Mouse (Mus musculus) gastrocnemius, postnatal 36 days (tissue): ENCODE data around the gene Nptx1. TPM values are rescaled to one million over a fixed set of nuclear protein-coding genes. Genes with fewer than 3 reads are reported as not detected.

Source experiments
- DNase-seq, 2 experiments: peaks; one replicate each; pipeline ENCODE4 v3.0.0; 2022
- intact Hi-C: fragments of 180-260 bp; cut with DNase I; formaldehyde crosslinking; loops from one replicate; pipeline ENCODE4 v1.15.1; 2025
- total RNA-seq, 2 experiments: library from RNA; stranded (reverse); gene quantifications; 2 replicates each; pipeline ENCODE4 v1.2.3; 2021

The Nptx1 gene
- total RNA-seq, 2 experiments from 2014 or later, result 0.10 TPM; not detected in 1

DNA sequence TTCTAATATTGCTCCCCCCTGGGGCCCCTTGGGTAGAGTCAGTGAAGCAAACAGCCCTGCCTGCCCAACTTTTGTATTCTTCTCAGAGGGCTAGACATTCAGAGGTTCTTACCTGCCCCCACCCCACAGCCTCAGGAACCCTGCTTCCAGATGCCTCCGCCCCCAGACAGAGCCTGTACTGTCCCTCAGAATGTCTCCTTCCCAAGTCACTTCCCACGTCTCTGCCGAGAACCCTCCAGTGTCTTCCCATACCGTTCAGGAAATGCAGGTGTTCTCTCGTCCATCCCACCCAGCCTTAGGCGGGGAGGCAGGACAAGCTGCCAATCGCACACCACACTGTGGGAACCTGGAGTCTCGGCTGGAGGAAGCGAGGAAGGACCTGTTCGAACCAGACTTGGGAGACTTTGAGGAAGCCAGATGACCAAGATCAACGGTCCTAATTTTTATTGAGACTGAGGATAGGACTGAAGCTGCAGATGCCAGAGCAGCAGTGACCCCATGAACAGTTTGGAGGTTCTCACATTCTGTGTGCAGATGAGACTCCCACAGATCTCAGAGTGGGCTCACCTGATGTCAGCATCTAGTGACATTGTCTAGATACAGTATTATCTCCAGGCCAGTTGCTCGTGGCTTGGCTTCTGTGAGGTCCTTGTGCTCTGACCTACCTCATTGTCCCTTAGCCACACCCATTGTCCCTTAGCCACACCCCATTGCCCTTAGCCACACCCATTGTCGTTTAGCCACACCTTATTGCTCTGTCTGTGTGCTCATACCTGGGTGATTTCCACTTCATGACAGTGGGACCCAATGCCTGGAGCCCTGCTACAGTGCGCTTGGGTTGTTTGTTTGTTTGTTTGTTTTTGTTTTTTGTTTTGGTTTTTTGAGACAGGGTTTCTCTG is 21.2 kb downstream of the Nptx1 start:
- no peak for DNase-seq
- intact Hi-C loops, result no loop called here

DNA sequence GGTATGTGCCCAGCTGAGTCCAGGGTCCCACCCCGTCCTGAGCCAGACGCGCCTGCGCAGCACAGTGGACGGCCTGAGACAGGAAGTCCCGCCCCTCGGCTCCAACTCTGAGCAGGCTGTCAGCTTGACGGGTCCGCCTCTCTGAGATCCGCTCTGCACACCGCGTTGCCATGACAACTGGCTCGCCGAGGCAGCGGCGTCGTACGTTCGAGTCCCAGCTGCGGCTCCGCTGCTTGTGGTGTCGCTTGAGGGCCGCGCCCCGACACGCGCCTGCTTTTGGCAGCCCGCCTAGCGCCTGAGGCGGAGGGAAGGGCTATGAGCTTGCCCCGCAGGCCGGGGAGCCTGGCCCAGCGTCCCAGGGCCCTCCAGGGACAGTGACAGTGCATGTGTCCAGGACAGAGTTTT is 23.0 kb downstream of the Nptx1 start:
- intact Hi-C loops, result no loop called here
- peak; percentile 68 to 82 for DNase-seq

GRCm38 (mm10) chr11:119523392-119523791 is 24.2 kb downstream of the Nptx1 start:
- intact Hi-C loops, result no loop called here
- no peak for DNase-seq

GRCm38 (mm10) chr11:119522779-119523178 is 24.8 kb downstream of the Nptx1 start:
- DNase-seq, result no peak
- intact Hi-C loops, result no loop called here

DNA sequence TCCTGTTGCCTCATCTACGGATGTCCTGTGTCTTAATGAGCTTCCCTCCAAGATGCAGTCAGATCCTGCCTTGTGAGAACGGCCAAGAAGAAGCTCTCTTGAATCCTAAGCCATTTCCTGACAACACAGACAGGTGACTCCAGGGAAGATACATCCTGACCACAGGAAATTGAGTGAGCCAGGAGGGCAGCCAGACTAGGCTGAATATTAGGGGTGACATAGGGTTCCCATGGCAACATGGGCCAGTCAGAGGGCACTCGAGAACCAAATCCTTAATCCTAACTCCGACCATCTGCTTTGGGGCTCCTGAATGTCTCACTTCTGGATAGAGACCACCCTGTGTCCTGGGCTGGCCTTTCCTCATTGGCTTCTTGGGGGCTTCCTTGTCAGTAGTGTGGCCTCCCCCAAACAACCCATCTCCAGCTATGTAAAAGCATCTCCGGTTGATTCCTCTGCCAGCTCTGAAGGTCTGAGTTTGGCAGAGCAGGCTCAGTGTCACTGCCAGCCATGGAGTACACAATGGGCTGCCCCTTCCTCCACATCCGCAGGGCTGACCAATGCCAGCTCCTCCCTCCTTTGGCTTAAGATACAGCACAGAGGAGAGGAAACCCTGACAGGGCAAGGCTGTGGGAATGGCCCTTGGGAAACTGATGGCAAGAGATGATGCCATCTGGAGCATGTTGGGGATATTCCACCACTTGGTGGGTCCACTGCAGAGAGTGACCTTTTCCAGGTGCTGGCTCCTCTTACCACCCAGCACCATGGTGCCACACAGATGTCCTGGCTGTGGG is 25.4 kb downstream of the Nptx1 start:
- intact Hi-C loops, result no loop called here
- DNase-seq, result no peak

DNA sequence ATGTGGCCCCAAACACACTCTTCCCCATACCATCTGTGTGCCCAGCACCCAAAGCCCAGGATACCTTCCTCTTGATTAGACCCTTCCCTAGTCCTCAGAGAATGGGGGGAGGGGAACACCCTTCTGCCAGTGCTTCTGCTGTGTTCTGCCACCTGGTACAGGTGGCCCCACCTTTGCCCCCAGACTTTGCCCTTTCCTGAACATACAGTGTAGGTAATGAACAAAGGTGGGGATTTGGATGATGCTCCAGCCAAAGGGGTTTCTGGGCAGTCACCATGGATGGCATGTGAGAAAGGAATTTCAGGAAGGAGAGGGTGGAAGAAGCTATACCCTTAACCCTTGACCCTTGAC is 26.9 kb downstream of the Nptx1 start:
- intact Hi-C loops, result no loop called here
- DNase-seq, result no peak

DNA sequence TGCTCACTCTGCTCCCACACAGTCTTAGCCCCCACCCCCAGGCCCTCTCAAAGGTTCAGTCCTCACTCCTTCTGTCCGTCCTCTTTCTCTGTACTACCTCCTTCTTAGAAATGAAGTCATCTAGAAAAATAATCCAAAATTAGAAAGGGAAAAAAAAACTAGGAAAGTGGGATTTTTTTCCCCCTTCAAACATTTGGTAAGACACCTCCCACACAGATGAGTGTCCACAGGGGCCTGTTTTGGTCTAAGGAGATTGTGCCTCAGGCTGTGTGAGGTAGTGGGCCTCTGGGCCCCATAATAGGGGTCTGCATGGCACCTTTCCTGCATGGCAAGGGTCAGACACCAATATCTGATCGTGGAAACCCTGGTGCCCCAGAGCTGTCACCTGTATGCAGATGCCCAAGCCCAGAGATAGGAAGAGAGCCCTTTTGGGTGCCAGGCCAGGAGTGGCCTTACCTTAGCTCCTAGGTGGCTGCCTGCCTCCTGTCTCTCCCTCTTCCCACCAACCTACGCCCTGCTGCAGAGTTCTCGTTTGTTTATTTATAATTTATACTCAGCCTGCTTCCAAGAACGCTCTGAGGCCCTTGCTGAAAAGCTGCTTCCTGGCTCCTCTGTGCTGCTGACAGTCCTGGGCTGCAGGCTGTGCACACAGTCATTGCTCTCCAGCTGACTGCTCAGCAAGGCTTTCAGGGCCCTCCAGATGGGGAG is 27.4 kb downstream of the Nptx1 start:
- intact Hi-C loops, result no loop called here
- no peak for DNase-seq

DNA sequence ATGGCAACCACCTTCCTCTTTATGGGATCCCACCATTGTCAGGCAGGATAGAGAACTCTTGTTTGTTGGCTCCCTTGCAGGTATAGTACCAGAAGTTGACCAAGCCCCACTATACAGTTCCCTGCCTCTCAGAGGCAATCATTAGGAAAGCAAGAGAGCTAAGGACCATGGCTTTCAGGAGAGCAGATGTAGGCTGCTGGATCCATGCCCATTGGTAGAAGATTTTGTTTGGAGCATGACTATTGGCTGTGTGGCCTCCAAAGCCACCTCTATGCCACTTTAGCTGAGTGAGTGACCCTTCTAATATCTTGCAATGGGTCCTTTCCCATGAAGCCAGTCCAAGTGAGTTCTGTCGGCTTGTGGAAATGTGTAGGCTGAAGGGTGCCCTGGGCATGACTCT is 28.2 kb downstream of the Nptx1 start:
- DNase-seq, result no peak
- intact Hi-C loops, result no loop called here

GRCm38 (mm10) chr11:119516677-119517361 is 30.7 kb downstream of the Nptx1 start:
- intact Hi-C loops, result no loop called here

DNA sequence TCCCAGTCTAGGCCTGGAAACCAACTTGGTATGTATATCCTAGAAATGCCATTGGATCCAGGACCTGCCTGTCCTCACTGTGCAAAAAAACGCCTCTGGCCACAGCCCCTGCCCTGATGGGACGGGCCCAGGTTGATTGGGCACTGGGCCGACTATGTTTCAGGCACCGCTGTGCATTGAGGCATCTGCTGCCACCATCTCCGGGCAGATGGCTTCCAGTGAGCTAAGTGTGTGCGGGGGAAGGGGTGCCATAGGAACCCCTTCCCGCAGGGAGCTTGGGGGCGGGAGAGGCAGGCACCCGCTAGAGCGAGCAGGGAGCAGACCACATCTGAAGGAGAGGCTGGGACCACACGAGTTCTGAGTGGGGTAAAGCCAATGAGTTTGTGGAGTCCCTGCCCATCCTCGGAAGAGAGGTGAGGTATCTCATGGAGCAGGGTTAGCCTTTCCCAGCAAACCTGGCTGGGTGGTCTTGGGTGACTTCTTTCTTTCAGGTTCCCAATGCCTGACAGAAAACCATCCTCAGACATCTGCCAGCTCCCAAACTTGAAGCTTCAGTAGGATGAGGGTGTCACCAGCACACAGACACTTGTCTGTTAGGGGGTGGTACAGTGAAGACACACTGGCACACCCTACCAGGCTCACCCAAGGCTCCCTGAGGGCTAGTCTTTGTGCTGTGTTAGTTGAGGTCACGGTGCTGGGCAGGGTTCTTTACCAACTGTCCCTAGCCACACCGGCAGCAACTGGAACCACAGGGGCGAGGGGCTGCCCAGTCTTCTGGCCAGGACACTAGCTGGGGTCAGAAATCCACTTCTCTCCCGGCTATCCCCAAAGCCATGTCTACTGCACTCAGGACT is 31.5 kb downstream of the Nptx1 start:
- intact Hi-C loops, result no loop called here
- DNase-seq, result no peak

More at GRCm38 (mm10) chr11:119516677-119517361, 30.7 kb downstream of the Nptx1 start:
- DNase-seq, result no peak

DNA sequence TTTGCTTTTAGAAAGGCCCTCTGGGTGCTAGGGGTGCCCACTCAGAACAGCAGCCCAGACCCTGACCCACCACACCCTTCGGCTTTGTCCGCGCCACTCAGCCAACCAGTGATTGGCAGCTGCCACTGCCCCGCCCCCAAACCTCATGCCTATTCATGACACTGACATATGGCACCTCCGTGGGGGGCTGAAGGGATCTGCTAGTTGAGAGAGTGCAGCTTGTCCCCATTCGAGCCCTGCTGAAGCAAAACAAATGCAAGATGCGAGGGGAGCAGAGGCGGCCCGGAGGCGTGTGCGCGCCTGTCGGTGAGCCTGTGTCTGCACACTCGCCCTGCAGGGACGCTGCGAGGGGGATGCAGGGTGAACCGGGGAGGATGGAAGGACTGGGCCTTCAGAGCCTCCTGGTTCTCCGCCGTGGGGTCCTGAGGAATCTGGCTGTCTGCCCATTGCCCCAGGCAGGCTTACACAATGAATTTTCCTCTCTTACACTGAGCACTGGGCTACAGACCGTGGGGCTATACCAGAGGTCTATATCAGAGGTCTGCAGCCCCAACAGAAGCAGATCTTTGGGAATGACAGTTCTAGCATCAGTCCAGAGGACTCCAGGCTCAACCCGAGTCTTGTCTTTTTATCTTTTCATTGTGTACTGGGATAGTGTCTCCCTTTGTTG is 32.5 kb downstream of the Nptx1 start:
- DNase-seq, result no peak
- intact Hi-C loops, result no loop called here

DNA sequence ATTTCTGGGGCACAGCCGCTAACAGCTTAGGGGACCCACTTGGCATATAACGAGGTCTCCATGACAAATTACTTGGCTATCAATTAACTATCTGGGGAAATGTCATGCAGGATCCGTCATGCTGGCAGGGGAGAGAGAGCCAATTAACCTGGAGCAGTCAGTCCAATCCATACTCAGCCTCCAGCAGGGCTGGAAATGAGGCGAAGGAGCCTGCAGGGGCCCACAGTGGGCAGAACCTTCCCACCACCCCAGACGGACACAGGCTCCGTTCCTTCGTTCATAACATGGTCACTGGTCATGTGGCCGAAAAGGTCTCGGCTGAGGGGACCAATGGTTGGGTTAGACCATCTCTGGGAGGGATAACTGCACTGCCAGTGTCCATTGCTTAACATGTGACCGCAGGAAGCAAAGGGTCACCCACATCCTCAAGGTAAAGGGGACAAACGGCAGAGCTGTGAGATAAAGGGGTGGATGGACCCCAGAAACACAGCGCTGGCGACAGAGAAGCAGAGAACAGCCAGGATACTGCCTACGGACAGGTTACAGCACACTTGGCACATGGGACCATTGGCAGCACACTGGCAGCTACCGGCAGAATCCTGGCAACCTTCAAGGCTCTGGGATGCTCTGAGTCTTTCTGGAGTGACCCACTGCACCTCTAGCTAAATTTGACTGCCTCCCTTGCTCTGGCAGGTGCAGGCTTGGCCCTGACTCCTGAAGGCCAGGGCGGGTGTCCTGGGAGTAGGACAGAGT is 33.3 kb downstream of the Nptx1 start:
- intact Hi-C loops, result no loop called here
- no peak for DNase-seq

GRCm38 (mm10) chr11:119513038-119513659 is 34.4 kb downstream of the Nptx1 start:
- intact Hi-C loops, result no loop called here
- no peak for DNase-seq

GRCm38 (mm10) chr11:119509165-119509776 is 38.3 kb downstream of the Nptx1 start:
- DNase-seq, result no peak
- intact Hi-C loops, result no loop called here

- DNase-seq, result no peak
- intact Hi-C loops, result no loop called here
Measured at GRCm38 (mm10) chr11:119507772-119508171, 39.8 kb downstream of the Nptx1 start.

DNA sequence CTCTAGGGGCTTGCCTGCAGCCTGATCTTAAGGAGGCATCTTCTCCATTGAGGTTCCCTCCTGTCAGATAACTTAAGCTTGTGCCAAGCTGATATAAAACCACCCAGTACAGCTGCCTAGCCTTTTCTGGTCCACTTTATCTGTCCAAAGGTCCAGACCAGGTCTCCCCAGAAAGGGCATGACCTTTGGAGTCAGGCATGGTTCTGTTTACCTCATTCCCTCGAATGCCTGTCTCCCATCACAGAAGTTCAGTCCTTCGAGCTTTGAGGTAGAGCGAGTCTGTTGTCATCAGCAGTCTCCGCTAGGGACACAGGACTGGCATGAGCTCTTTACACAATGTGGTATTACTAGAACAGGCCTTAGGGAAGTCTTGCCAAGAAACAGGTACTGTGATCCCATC is 41.2 kb downstream of the Nptx1 start:
- DNase-seq, result no peak
- intact Hi-C loops, result no loop called here

GRCm38 (mm10) chr11:119503675-119504074 is 43.9 kb downstream of the Nptx1 start:
- intact Hi-C loops, result loop anchor here (1.0 kb wide), 1 partner anchor 402 kb away; no protein-coding TSS in a partner anchor
- peak; percentile 45 to 53 for DNase-seq
